Mouse (Mus musculus) myocyte (in vitro differentiated cells): Measurements from ENCODE around the gene Slc35b2. TPM values are rescaled to one million over a fixed set of nuclear protein-coding genes. Genes with fewer than 3 reads are reported as not detected.

Experiments
- H3K27me3 ChIP-seq: one replicate; pipeline ENCODE4 v1.6.1; 2011; ENCODE audit not compliant: control insufficient read depth, insufficient read depth, insufficient read length
- H3K36me3 ChIP-seq: one replicate; pipeline ENCODE4 v1.6.1; 2011; ENCODE audit not compliant: control insufficient read depth, insufficient read depth
- H3K4me2 ChIP-seq: one replicate; pipeline ENCODE4 v1.6.1; 2011; ENCODE audit warnings: low read depth, control low read depth
- H3K4me3 ChIP-seq: one replicate; pipeline ENCODE4 v1.5.1; 2011; ENCODE audit warnings: mild to moderate bottlenecking, control low read depth, moderate library complexity
- H3K79me2 ChIP-seq: one replicate; pipeline ENCODE4 v1.6.1; 2011; ENCODE audit not compliant: control insufficient read depth, insufficient read depth
- H3ac ChIP-seq: one replicate; pipeline ENCODE4 v1.6.1; 2011; ENCODE audit not compliant: control insufficient read depth, insufficient read length
- CEBPB ChIP-seq: IDR thresholded peaks from 2 replicates; pipeline ENCODE4 v1.6.1; 2011; ENCODE audit warnings: mild to moderate bottlenecking, moderate library complexity; ENCODE audit not compliant: poor library complexity, insufficient read depth, severe bottlenecking
- E2F4 ChIP-seq: IDR thresholded peaks from one replicate; pipeline ENCODE4 v1.6.1; 2011; ENCODE audit warnings: mild to moderate bottlenecking, control low read depth, moderate library complexity; ENCODE audit not compliant: insufficient read depth
- MAX ChIP-seq: IDR thresholded peaks from one replicate; pipeline ENCODE4 v1.6.1; 2011; ENCODE audit warnings: low read depth, mild to moderate bottlenecking, control low read depth
- MYOD1 ChIP-seq, 3 experiments: IDR thresholded peaks; one replicate each; pipeline ENCODE4 v1.6.1; 2011; ENCODE audit warnings: control low read depth in 2 of 3, low read depth in 2 of 3, mild to moderate bottlenecking in 2 of 3, moderate library complexity in 1 of 3; ENCODE audit not compliant: insufficient read length in 2 of 3, control insufficient read depth in 1 of 3
- MYOG ChIP-seq, 3 experiments: IDR thresholded peaks; one replicate each; pipeline ENCODE4 v1.6.1; 2011; ENCODE audit warnings: control low read depth in 2 of 3, low read depth in 2 of 3, mild to moderate bottlenecking in 2 of 3; ENCODE audit not compliant: insufficient read length in 2 of 3, control insufficient read depth in 1 of 3, insufficient read depth in 1 of 3
- POLR2A ChIP-seq: IDR thresholded peaks from one replicate; pipeline ENCODE4 v1.6.1; 2011; ENCODE audit warnings: low read depth, mild to moderate bottlenecking, control low read depth, moderate library complexity; ENCODE audit not compliant: insufficient read length
- POLR2AphosphoS2 ChIP-seq: IDR thresholded peaks from one replicate; pipeline ENCODE4 v1.6.1; 2011; ENCODE audit warnings: low read depth, control low read depth; ENCODE audit not compliant: insufficient read length
- REST ChIP-seq: IDR thresholded peaks from one replicate; pipeline ENCODE4 v1.6.1; 2011; ENCODE audit warnings: mild to moderate bottlenecking, control low read depth, moderate library complexity; ENCODE audit not compliant: insufficient read depth, insufficient read length
- SRF ChIP-seq: IDR thresholded peaks from one replicate; pipeline ENCODE4 v1.6.1; 2011; ENCODE audit warnings: low read depth; ENCODE audit not compliant: control insufficient read depth, insufficient read length
- TCF12 ChIP-seq: IDR thresholded peaks from one replicate; pipeline ENCODE4 v1.6.1; 2011; ENCODE audit warnings: mild to moderate bottlenecking, control low read depth; ENCODE audit not compliant: poor library complexity, insufficient read depth, severe bottlenecking
- TCF3 ChIP-seq: IDR thresholded peaks from one replicate; pipeline ENCODE4 v1.6.1; 2011; ENCODE audit warnings: low read depth, control low read depth; ENCODE audit not compliant: insufficient read length
- USF1 ChIP-seq: IDR thresholded peaks from one replicate; pipeline ENCODE4 v1.6.1; 2011; ENCODE audit warnings: low read depth, mild to moderate bottlenecking, control low read depth, moderate library complexity
- polyA plus RNA-seq: library from polyadenylated mRNA; unstranded; fragments of >200 nt; fragmentation: generic; extraction: Trizol; gene quantifications from one replicate; pipeline ENCODE4 v1.2.1, GENCODE M21; 2012; ENCODE audit warnings: missing spikeins

Slc35b2 gene
- polyA plus RNA-seq, 1 experiment: 80.1 TPM

DNA sequence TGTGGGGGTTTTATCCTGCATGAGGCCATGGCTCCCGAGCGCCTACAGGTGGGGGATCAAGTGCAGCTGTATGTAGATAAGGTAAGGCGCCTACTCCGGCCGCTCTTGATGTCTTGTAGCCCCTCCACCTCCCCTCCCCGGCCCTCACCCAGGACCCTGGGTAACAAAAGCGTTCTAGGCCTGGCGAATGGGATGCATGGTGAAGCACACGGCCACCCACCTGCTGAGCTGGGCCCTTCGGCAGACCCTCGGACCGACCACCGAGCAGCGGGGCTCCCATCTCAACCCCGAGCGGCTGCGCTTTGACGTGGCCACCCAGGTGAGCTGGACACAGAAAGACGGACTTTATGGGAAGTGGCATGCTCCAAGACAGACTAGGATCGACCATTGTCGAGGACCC, 46.5 kb upstream of the Slc35b2 start:
- TF ChIP-seq E2F4: no peak
- Histone ChIP-seq H3K79me2 (no peaks in the 10 kb centered on the region), H3K27me3 (peaks cover under 1% of the 10 kb centered on the region), H3K36me3 (no peaks in the 10 kb centered on the region), H3ac (no peak overlapping the region), H3K4me3 (no peak overlapping the region), H3K4me2 (no peak overlapping the region)

DNA sequence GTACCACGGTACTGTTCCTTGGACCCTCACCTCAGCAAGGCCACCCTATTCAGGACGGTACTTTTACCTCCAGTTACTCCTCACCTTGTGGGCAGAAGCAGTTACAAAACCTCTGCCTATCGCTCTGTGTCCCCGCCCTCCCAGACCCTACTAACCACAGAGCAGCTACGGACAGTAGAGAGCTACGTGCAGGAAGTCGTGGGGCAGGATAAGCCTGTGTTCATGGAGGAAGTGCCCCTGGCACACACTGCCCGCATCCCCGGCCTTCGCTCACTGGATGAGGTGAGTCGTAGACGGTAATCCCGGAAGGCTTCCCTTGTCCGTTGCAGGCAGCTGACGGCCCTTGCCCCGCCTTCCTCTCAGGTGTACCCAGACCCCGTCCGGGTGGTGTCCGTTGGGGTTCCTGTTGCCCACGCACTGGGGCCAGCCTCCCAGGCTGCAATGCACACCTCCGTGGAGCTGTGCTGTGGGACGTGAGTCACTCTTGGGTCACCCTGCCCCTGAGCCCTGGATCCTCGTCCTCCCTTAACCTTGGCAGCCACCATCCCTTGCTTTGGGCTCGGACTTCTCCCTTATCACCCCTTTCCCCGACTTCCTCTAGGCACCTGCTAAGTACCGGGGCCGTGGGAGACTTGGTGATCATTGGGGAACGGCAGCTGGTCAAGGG, 46.0 kb upstream of the Slc35b2 start:
- Histone ChIP-seq H3K27me3 (peaks cover 6% of the 10 kb centered on the region), H3K4me3 (no peak overlapping the region), H3K79me2 (no peaks in the 10 kb centered on the region), H3K4me2 (no peak overlapping the region), H3ac (no peak overlapping the region), H3K36me3 (no peaks in the 10 kb centered on the region)
- TF ChIP-seq MYOD1 (IDR thresholded peaks at IDR 0.05; ENCODE audit: control insufficient read depth in 1 of 3, insufficient read length in 2 of 3, low read depth in 2 of 3) (no peak), MAX (no peak), SRF (no peak), POLR2A (no peak), TCF12 (no peak), MYOG (IDR thresholded peaks at IDR 0.05; ENCODE audit: control insufficient read depth in 1 of 3, insufficient read depth in 1 of 3, insufficient read length in 2 of 3, low read depth in 2 of 3) (no peak), CEBPB (no peak), POLR2AphosphoS2 (no peak), REST (no peak), E2F4 (no peak), TCF3 (no peak), USF1 (no peak)

DNA sequence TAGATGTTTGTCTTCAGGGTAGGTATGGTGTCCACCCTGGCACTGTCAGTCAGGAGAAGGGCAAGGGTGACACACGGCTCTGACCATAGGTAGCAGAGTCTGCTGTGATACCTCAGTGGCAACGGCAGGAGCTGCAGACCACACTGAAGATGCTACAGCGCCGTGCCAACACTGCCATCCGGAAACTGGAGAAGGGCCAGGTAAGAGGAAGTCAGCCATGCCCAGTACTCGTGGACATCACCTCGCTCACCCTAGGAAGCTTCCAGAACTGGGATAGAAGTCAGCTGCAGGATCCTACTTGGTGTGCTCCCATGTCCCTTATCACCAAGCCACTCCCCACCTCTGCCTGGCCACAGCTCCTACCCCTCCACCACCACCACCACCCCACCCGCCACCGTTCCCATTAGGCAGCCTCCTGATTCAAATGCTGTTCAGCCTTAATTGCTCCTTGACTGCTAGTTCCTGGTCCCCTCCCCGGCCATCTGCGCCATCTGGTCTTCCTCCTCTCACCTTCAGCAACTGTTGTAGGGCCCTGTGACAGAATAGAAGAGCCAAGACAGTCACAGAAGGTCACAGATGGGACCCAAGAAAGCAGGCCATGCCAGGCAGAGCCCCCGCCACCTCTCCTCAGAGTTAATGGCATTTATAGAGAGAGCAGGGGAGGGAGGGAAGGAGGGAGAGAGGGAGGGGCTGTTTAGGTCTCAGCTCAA, 44.8 kb upstream of the Slc35b2 start:
- TF ChIP-seq CEBPB (no peak), POLR2AphosphoS2 (no peak), MYOG (IDR thresholded peaks at IDR 0.05; ENCODE audit: control insufficient read depth in 1 of 3, insufficient read depth in 1 of 3, insufficient read length in 2 of 3, low read depth in 2 of 3) (no peak), MYOD1 (IDR thresholded peaks at IDR 0.05; ENCODE audit: control insufficient read depth in 1 of 3, insufficient read length in 2 of 3, low read depth in 2 of 3) (no peak), TCF3 (no peak), REST (no peak), MAX (no peak), TCF12 (no peak), USF1 (no peak)
- no peaks in the 10 kb centered on the region for H3K36me3 ChIP-seq
- H3K4me3 ChIP-seq: no peak overlapping the region
- no peak overlapping the region for H3ac ChIP-seq
- peaks cover 15% of the 10 kb centered on the region for H3K27me3 ChIP-seq
- H3K79me2 ChIP-seq: no peaks in the 10 kb centered on the region
- no peak overlapping the region for H3K4me2 ChIP-seq

DNA sequence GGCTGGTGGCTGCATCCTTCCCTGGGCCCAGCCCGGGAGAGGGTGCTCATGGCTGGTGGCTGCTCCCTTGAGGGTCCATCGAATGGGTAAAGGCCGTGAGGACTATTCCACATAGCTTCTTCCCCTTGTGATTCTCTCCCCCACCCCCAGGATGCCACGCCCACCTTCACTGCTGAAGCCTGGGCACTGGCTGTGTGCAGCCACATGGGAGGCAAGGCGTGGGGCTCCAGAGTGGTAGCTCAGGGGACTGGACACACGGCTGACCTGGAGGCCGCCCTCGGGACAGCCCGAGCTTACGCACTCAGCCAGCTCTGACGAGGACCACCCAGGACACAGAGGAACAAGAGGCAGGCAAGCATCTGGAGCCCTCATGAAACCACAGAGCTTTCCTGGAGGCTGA, 43.5 kb upstream of the Slc35b2 start:
- H3ac ChIP-seq: no peak overlapping the region
- no peak for TF ChIP-seq E2F4
- TF ChIP-seq MYOG (IDR thresholded peaks at IDR 0.05; ENCODE audit: control insufficient read depth in 1 of 3, insufficient read depth in 1 of 3, insufficient read length in 2 of 3, low read depth in 2 of 3): no peak
- no peak for TF ChIP-seq MYOD1 (IDR thresholded peaks at IDR 0.05; ENCODE audit: control insufficient read depth in 1 of 3, insufficient read length in 2 of 3, low read depth in 2 of 3)
- TF ChIP-seq MAX: no peak
- TF ChIP-seq USF1: no peak
- TF ChIP-seq TCF3: no peak
- no peak for TF ChIP-seq POLR2AphosphoS2
- TF ChIP-seq POLR2A: no peak
- TF ChIP-seq TCF12: no peak
- no peak for TF ChIP-seq CEBPB
- TF ChIP-seq REST: no peak
- TF ChIP-seq SRF: no peak
- no peaks in the 10 kb centered on the region for H3K36me3 ChIP-seq
- H3K27me3 ChIP-seq: peaks cover 27% of the 10 kb centered on the region
- H3K4me3 ChIP-seq: no peak overlapping the region
- no peak overlapping the region for H3K4me2 ChIP-seq
- H3K79me2 ChIP-seq: no peaks in the 10 kb centered on the region

DNA sequence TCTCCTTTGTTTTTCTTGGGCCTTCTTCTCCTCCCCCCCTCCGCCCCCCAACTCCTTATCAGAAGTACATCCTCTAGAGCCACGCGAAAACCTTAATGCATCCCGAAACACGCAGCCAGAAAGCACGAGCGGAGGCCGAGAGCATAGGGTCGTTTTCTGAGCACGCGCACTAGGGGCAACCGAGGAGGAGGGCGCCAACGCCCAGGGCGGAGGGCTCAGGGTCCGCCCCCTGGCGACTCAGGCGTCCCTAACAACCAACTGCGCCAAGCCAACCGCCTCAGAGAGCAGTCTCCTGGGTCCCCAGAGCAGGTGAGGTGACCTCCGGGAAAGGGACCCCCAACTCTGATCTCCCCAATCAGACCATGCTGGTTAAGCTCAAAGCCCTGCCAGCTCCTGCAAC, 40.4 kb upstream of the Slc35b2 start, which contains the start of gene Tcte1:
TSS of gene Tcte1 (plus strand) at position 172 of the 400 bp plus-strand sequence.
- Histone ChIP-seq H3K4me2 (no peak within 1 kb of the TSS), H3K27me3 (peaks cover 37% of the 10 kb centered on the region), H3K4me3 (no peak within 1 kb of the TSS), H3ac (no peak within 1 kb of the TSS), H3K36me3 (no peaks in the 10 kb centered on the region), H3K79me2 (no peaks in the 10 kb centered on the region)
- TF ChIP-seq TCF3: no peak
- no peak for TF ChIP-seq CEBPB
- no peak for TF ChIP-seq E2F4
- TF ChIP-seq USF1: no peak
- no peak for TF ChIP-seq POLR2AphosphoS2
- TF ChIP-seq MAX: no peak
- no peak for TF ChIP-seq REST
- TF ChIP-seq POLR2A: no peak
- TF ChIP-seq MYOG (IDR thresholded peaks at IDR 0.05; ENCODE audit: control insufficient read depth in 1 of 3, insufficient read depth in 1 of 3, insufficient read length in 2 of 3, low read depth in 2 of 3): no peak
- no peak for TF ChIP-seq SRF
- no peak for TF ChIP-seq MYOD1 (IDR thresholded peaks at IDR 0.05; ENCODE audit: control insufficient read depth in 1 of 3, insufficient read length in 2 of 3, low read depth in 2 of 3)
- no peak for TF ChIP-seq TCF12
